Mouse (Mus musculus): ENCODE data around the gene Atrn. TPM values are rescaled to one million over a fixed set of nuclear protein-coding genes. Genes with fewer than 3 reads are reported as not detected.
"Not testable (repeated sequence)": the region's sequence is repeated elsewhere in the genome, so short reads cannot be mapped to it uniquely, and the experiment has no call there.

Atrn gene
- polyA plus RNA-seq, 1 experiment from 2014 or later = 4.7 TPM

- H3K4me3 ChIP-seq = no peak overlapping the region
- WGBS = 78% methylated on average over 3 of the region's 3 CpGs
- H3K9ac ChIP-seq = no peak overlapping the region
- H3K4me2 ChIP-seq = no peak overlapping the region
- no peak for ATAC-seq (ENCODE audit: extremely low read depth, insufficient number of reproducible peaks, low FRiP score, low TSS enrichment)
- H3K27me3 ChIP-seq (replicated peaks) = no peaks in the 10 kb centered on the region
- H3K4me1 ChIP-seq = peaks cover 11% of the 10 kb centered on the region
- H3K27ac ChIP-seq (replicated peaks) = no peak overlapping the region
- H3K36me3 ChIP-seq = peaks cover 54% of the 10 kb centered on the region
- no peaks in the 10 kb centered on the region for H3K9me3 ChIP-seq
Observed at GRCm38 (mm10) chr2:131026941-131027340, 120.6 kb downstream of the Atrn start.

GRCm38 (mm10) chr2:131029065-131029935, 123.0 kb downstream of the Atrn start:
- Histone ChIP-seq H3K4me3 (no peak overlapping the region), H3K27ac (replicated peaks) (peak overlapping the region; percentile 53), H3K9ac (no peak overlapping the region), H3K4me1 (peaks cover 11% of the 10 kb centered on the region), H3K36me3 (peaks cover 32% of the 10 kb centered on the region), H3K9me3 (peaks cover 7% of the 10 kb centered on the region; the same call in 1 of the 2 replicates), H3K4me2 (no peak overlapping the region), H3K27me3 (replicated peaks) (no peaks in the 10 kb centered on the region)
- ATAC-seq (ENCODE audit: extremely low read depth, insufficient number of reproducible peaks, low FRiP score, low TSS enrichment) = no peak
- WGBS = 42% methylated on average over 9 of the region's 9 CpGs

- Histone ChIP-seq H3K36me3 (peaks cover 24% of the 10 kb centered on the region), H3K4me2 (no peak overlapping the region), H3K27ac (replicated peaks) (no peak overlapping the region), H3K4me3 (no peak overlapping the region), H3K9me3 (peaks cover 7% of the 10 kb centered on the region; the same call in 1 of the 2 replicates), H3K27me3 (replicated peaks) (0 out of 2 replicates have a peak, but pooled peaks cover 5% of the 10 kb centered on the region), H3K4me1 (peaks cover 11% of the 10 kb centered on the region), H3K9ac (no peak overlapping the region)
- ATAC-seq (ENCODE audit: extremely low read depth, insufficient number of reproducible peaks, low FRiP score, low TSS enrichment) = no peak
- WGBS = 83% methylated on average over 2 of the region's 2 CpGs
Observed at GRCm38 (mm10) chr2:131030561-131030960, 124.3 kb downstream of the Atrn start.

- H3K9me3 ChIP-seq = peaks cover 7% of the 10 kb centered on the region; the same call in 1 of the 2 replicates
- WGBS = 73% methylated on average over 1 of the region's 1 CpGs
Observed at GRCm38 (mm10) chr2:131030998-131031397, 124.7 kb downstream of the Atrn start.

DNA sequence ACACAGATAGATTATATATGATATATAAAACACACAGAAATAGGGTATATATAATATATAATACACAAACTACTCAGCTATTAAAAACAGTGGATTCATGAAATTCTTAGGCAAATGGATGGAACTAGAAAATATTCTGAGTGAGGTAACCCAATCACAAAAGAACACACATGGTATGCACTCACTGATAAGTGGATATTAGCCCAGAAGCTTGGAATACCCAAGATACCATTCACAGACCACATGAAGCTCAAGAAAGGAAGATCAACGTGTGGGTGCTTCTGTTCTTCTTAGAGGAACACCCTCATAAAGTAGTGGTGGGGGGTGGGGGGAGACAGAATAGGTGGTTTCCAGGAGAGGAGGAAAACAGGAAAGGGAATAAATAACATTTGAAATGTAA, 125.1 kb downstream of the Atrn start:
- peaks cover 16% of the 10 kb centered on the region for H3K36me3 ChIP-seq
- WGBS = 37% methylated on average over 1 of the region's 1 CpGs
- H3K4me3 ChIP-seq; H3K9ac ChIP-seq; ATAC-seq (ENCODE audit: extremely low read depth, insufficient number of reproducible peaks, low FRiP score, low TSS enrichment); H3K4me2 ChIP-seq; H3K27ac ChIP-seq (replicated peaks); H3K9me3 ChIP-seq: not testable (repeated sequence)
- H3K27me3 ChIP-seq (replicated peaks) = peaks cover 13% of the 10 kb centered on the region; the same call in 1 of the 2 replicates
- peaks cover 11% of the 10 kb centered on the region for H3K4me1 ChIP-seq

More at GRCm38 (mm10) chr2:131030998-131031397, 124.7 kb downstream of the Atrn start:
- no peak overlapping the region for H3K27ac ChIP-seq (replicated peaks)
- H3K4me1 ChIP-seq = peaks cover 11% of the 10 kb centered on the region
- H3K36me3 ChIP-seq = peaks cover 20% of the 10 kb centered on the region
- H3K27me3 ChIP-seq (replicated peaks) = peaks cover 9% of the 10 kb centered on the region; the same call in 1 of the 2 replicates
- no peak for ATAC-seq (ENCODE audit: extremely low read depth, insufficient number of reproducible peaks, low FRiP score, low TSS enrichment)
- no peak overlapping the region for H3K4me2 ChIP-seq
- no peak overlapping the region for H3K4me3 ChIP-seq
- H3K9ac ChIP-seq = no peak overlapping the region

DNA sequence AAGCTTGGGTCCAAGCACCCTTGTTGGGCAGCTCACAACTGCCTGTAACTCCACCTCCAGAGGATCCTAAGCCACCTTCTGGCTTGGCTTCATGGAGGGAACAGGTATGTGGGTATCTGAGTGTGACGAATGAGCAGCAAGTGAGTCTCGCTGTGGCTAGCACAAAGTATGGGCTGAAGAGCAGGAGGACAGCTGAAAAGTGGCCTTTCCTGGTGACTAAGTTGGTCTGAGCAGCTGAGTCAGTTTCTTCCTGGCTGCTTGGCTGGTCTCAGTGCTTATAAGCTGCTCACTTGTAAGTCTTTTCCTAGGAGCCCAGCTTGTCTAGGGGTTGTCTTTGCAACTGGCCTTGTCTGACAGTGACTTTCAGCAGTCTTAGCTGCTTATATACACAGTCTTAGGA, 130.0 kb downstream of the Atrn start:
- Histone ChIP-seq H3K9me3 (peaks cover 7% of the 10 kb centered on the region; the same call in 1 of the 2 replicates), H3K36me3 (no peaks in the 10 kb centered on the region), H3K27ac (replicated peaks) (no peak overlapping the region), H3K9ac (no peak overlapping the region), H3K27me3 (replicated peaks) (peaks cover 54% of the 10 kb centered on the region), H3K4me1 (peaks cover 20% of the 10 kb centered on the region), H3K4me3 (no peak overlapping the region), H3K4me2 (no peak overlapping the region)
- no peak for ATAC-seq (ENCODE audit: extremely low read depth, insufficient number of reproducible peaks, low FRiP score, low TSS enrichment)
- WGBS = 92% methylated on average over 2 of the region's 2 CpGs

DNA sequence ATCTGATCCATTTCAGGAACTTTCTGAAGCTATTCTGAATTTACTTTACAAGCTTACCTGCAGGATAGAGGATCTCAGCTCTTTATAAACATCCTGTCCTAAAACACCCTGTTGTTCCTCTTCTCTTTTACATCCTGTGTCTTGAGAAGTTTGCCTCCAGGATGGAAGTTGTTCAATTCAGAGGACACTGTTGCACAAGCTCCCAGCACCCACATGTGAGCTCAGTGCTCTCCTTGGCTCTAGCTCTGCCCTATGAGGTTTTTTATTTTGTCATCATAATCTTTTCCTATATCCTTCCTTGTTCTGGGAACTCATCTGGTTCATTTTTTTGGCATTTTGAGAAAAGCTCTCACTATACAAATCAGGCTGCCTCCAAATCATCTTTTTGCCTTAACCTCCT, 130.5 kb downstream of the Atrn start:
- ATAC-seq (ENCODE audit: extremely low read depth, insufficient number of reproducible peaks, low FRiP score, low TSS enrichment) = no peak
- Histone ChIP-seq H3K4me1 (peaks cover 24% of the 10 kb centered on the region), H3K27me3 (replicated peaks) (peaks cover 58% of the 10 kb centered on the region), H3K36me3 (no peaks in the 10 kb centered on the region), H3K4me2 (no peak overlapping the region), H3K4me3 (no peak overlapping the region), H3K27ac (replicated peaks) (no peak overlapping the region), H3K9me3 (peaks cover 7% of the 10 kb centered on the region; the same call in 1 of the 2 replicates), H3K9ac (no peak overlapping the region)

DNA sequence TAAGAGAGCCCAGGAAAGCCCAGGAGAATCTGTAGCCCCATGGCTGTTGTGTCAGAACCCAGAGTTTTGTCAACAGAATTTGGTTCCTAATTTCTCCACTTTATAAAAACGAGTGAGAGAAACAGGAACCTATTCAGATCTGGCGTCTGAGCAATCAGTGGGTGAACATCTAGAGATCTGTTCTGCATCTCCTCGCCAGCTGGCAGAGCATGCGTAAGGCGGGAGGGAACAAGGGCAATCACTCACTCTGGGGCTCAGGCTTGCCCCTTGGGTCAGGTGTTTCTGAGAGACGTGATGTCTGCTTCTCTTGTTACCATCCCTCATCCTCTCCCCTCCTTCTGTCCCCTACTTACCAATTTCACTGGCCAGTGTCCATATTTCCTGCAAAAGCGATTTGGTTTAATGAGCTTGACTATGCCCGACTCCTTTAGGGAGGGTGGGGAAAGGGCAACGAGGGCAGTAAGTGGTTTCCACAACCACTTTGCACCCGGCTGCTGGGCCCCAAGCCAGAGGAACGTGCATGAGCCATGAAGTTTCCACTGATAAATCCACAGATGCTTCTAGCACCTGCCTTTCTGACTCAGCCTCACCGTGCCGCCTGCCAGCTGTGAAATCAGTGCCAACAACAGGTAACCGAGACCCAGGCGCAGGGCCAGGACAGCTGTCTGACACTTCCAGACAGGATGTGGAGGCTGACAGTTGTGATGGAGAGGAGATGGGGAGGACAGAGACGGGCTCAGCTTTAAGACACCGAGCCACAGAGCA, 131.1 kb downstream of the Atrn start:
- peaks cover 64% of the 10 kb centered on the region for H3K27me3 ChIP-seq (replicated peaks)

GRCm38 (mm10) chr2:131038197-131038596, 131.9 kb downstream of the Atrn start:
- 85% methylated on average over 6 of the region's 6 CpGs for WGBS
- peaks cover 72% of the 10 kb centered on the region for H3K27me3 ChIP-seq (replicated peaks)

More for the DNA sequence above, 131.1 kb downstream of the Atrn start:
- H3K36me3 ChIP-seq = no peaks in the 10 kb centered on the region
- 32% methylated on average over 17 of the region's 17 CpGs for WGBS
- no peak overlapping the region for H3K27ac ChIP-seq (replicated peaks)
- peaks cover 7% of the 10 kb centered on the region; the same call in 1 of the 2 replicates for H3K9me3 ChIP-seq
- no peak overlapping the region for H3K4me3 ChIP-seq
- ATAC-seq (ENCODE audit: extremely low read depth, insufficient number of reproducible peaks, low FRiP score, low TSS enrichment) = no peak
- H3K4me2 ChIP-seq = no peak overlapping the region
- no peak overlapping the region for H3K9ac ChIP-seq
- peaks cover 24% of the 10 kb centered on the region for H3K4me1 ChIP-seq

DNA sequence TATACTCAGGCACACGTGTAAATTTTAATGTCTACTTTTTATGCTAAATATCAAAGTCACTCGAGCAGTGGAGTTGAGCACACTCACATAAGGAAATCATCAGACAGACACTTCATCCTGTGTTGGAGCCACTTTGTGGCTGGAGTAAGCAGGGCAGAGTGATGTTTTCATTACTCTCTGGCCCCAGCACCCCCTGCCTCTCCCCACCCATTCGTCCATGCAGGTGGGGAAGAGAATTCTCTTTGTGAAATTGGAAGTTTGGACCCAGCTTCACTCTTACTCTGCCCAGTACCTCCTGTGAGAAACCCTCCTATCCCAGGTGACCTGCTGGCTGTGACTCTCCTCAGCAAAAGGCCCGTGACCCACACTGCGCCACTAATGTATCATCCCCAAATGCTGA, 132.4 kb downstream of the Atrn start:
- WGBS = 73% methylated on average over 5 of the region's 5 CpGs
- H3K36me3 ChIP-seq = no peaks in the 10 kb centered on the region
- peaks cover 24% of the 10 kb centered on the region for H3K4me1 ChIP-seq
- peaks cover 77% of the 10 kb centered on the region for H3K27me3 ChIP-seq (replicated peaks)
- no peak for ATAC-seq (ENCODE audit: extremely low read depth, insufficient number of reproducible peaks, low FRiP score, low TSS enrichment)
- H3K4me2 ChIP-seq = no peak overlapping the region
- H3K9ac ChIP-seq = no peak overlapping the region
- H3K27ac ChIP-seq (replicated peaks) = no peak overlapping the region
- H3K4me3 ChIP-seq = no peak overlapping the region
- H3K9me3 ChIP-seq = peaks cover under 1% of the 10 kb centered on the region; the same call in 1 of the 2 replicates

More at GRCm38 (mm10) chr2:131038197-131038596, 131.9 kb downstream of the Atrn start:
- Histone ChIP-seq H3K9me3 (peaks cover 6% of the 10 kb centered on the region; the same call in 1 of the 2 replicates), H3K4me2 (no peak overlapping the region), H3K27ac (replicated peaks) (no peak overlapping the region), H3K4me3 (no peak overlapping the region), H3K36me3 (no peaks in the 10 kb centered on the region), H3K4me1 (peaks cover 24% of the 10 kb centered on the region), H3K9ac (no peak overlapping the region)
- ATAC-seq (ENCODE audit: extremely low read depth, insufficient number of reproducible peaks, low FRiP score, low TSS enrichment) = no peak
